Mouse (Mus musculus): Measurements from ENCODE around the gene Arhgap29.

Gene Arhgap29

GRCm38 (mm10) chr3:121952041-121952591 lies at the start of gene Arhgap29:
TSS of gene Arhgap29 (plus strand) at chr3:121952541.
- DNase-seq (ENCODE audit: low read depth, low spot score) = no peak

- no peak for DNase-seq (ENCODE audit: low read depth, low spot score)
Observed at GRCm38 (mm10) chr3:121902729-121903128, 49.6 kb upstream of the Arhgap29 start.

GRCm38 (mm10) chr3:121903286-121903685 lies 49.1 kb upstream of the Arhgap29 start:
- no peak for DNase-seq (ENCODE audit: low read depth, low spot score)

- DNase-seq (ENCODE audit: low read depth, low spot score) = no peak
Observed at GRCm38 (mm10) chr3:121903695-121904094, 48.6 kb upstream of the Arhgap29 start.

- DNase-seq (ENCODE audit: low read depth, low spot score) = no peak
Observed at GRCm38 (mm10) chr3:121904476-121904875, 47.9 kb upstream of the Arhgap29 start.

GRCm38 (mm10) chr3:121906623-121907022 lies 45.7 kb upstream of the Arhgap29 start:
- DNase-seq (ENCODE audit: low read depth, low spot score) = no peak

- peak; percentile 59 for DNase-seq (ENCODE audit: low read depth, low spot score)
Observed at GRCm38 (mm10) chr3:121909155-121909554, 43.2 kb upstream of the Arhgap29 start.

- no peak for DNase-seq (ENCODE audit: low read depth, low spot score)
Observed at GRCm38 (mm10) chr3:121913476-121913875, 38.9 kb upstream of the Arhgap29 start.

GRCm38 (mm10) chr3:121914459-121915185 lies 37.7 kb upstream of the Arhgap29 start:
- no peak for DNase-seq (ENCODE audit: low read depth, low spot score)

GRCm38 (mm10) chr3:121915191-121915590 lies 37.1 kb upstream of the Arhgap29 start:
- no peak for DNase-seq (ENCODE audit: low read depth, low spot score)

GRCm38 (mm10) chr3:121916802-121917532 lies 35.4 kb upstream of the Arhgap29 start:
- no peak for DNase-seq (ENCODE audit: low read depth, low spot score)

- DNase-seq (ENCODE audit: low read depth, low spot score) = no peak
Observed at GRCm38 (mm10) chr3:121917658-121918057, 34.7 kb upstream of the Arhgap29 start.

GRCm38 (mm10) chr3:121919961-121920360 lies 32.4 kb upstream of the Arhgap29 start:
- no peak for DNase-seq (ENCODE audit: low read depth, low spot score)

GRCm38 (mm10) chr3:121920769-121921168 lies 31.6 kb upstream of the Arhgap29 start:
- DNase-seq (ENCODE audit: low read depth, low spot score) = no peak

- DNase-seq (ENCODE audit: low read depth, low spot score) = no peak
Observed at GRCm38 (mm10) chr3:121924768-121925486, 27.4 kb upstream of the Arhgap29 start.

- no peak for DNase-seq (ENCODE audit: low read depth, low spot score)
Observed at GRCm38 (mm10) chr3:121927601-121928000, 24.7 kb upstream of the Arhgap29 start.

- DNase-seq (ENCODE audit: low read depth, low spot score) = peak; percentile 57
Observed at GRCm38 (mm10) chr3:121932815-121933214, 19.5 kb upstream of the Arhgap29 start.

- DNase-seq (ENCODE audit: low read depth, low spot score) = no peak
Observed at GRCm38 (mm10) chr3:121936241-121936640, 16.1 kb upstream of the Arhgap29 start.

GRCm38 (mm10) chr3:121937036-121937435 lies 15.3 kb upstream of the Arhgap29 start:
- no peak for DNase-seq (ENCODE audit: low read depth, low spot score)

- DNase-seq (ENCODE audit: low read depth, low spot score) = no peak
Observed at GRCm38 (mm10) chr3:121939658-121940057, 12.7 kb upstream of the Arhgap29 start.

GRCm38 (mm10) chr3:121940094-121940889 lies 12.0 kb upstream of the Arhgap29 start:
- DNase-seq (ENCODE audit: low read depth, low spot score) = no peak

Measured in brain, adult 2 months (tissue).